Mouse (Mus musculus) small intestine, adult 2 months (tissue): ENCODE results near the gene Snap91. TPM values are rescaled to one million over a fixed set of nuclear protein-coding genes. Genes with fewer than 3 reads are reported as not detected.

Experiments used
- H3K27ac ChIP-seq: fragments of 200-500 bp; 2 replicates; pipeline ENCODE4 v1.5.1; 2012; ENCODE audit warnings: low read depth, low read length, control low read depth, inconsistent platforms; ENCODE audit not compliant: insufficient read depth
- H3K27me3 ChIP-seq: fragments of 200-500 bp; 2 replicates; pipeline ENCODE4 v1.6.1; 2012; ENCODE audit warnings: mild to moderate bottlenecking, moderate library complexity, low read length, inconsistent platforms; ENCODE audit not compliant: control insufficient read depth, insufficient read depth
- H3K36me3 ChIP-seq: fragments of 200-500 bp; 2 replicates; pipeline ENCODE4 v1.6.1; 2012; ENCODE audit warnings: mild to moderate bottlenecking, low read length, control low read depth, inconsistent platforms; ENCODE audit not compliant: control insufficient read depth, insufficient read depth
- H3K4me1 ChIP-seq: fragments of 200-500 bp; 2 replicates; pipeline ENCODE4 v1.6.1; 2012; ENCODE audit warnings: low read length, inconsistent platforms, mixed read lengths; ENCODE audit not compliant: control insufficient read depth, insufficient read depth, insufficient read length
- H3K4me3 ChIP-seq: fragments of 200-500 bp; 2 replicates; pipeline ENCODE4 v1.5.1; 2012; ENCODE audit warnings: low read depth, mild to moderate bottlenecking, control low read depth, inconsistent platforms, low read length, moderate library complexity
- CTCF ChIP-seq: fragments of 200-500 bp; IDR thresholded peaks from 2 replicates; pipeline ENCODE4 v1.5.1; 2012; ENCODE audit warnings: low read depth, mild to moderate bottlenecking, control low read depth, inconsistent platforms, low read length, moderate library complexity, mixed read lengths; ENCODE audit not compliant: insufficient replicate concordance, insufficient read length; ENCODE audit errors: extremely low read depth
- POLR2A ChIP-seq: fragments of 200-500 bp; IDR thresholded peaks from 2 replicates; pipeline ENCODE4 v1.6.1; 2012; ENCODE audit warnings: low read depth, mild to moderate bottlenecking, control low read depth, inconsistent platforms, low read length, moderate library complexity
- WGBS: fragments of 180-500 bp; shearing (Covaris S2); methylation state at CpG from one replicate; pipeline ENCODE4 v1.1.7; 2018; 5-methylcytosine and 5-hydroxymethylcytosine counted together
- polyA plus RNA-seq: library from polyadenylated mRNA; depleted of rRNA; stranded (reverse); fragments of >200 nt; gene quantifications from 2 replicates; pipeline ENCODE4 v1.2.3, GENCODE M21; 2012; rRNA removed

Gene Snap91
- polyA plus RNA-seq, 1 experiment = 0.55 TPM

DNA sequence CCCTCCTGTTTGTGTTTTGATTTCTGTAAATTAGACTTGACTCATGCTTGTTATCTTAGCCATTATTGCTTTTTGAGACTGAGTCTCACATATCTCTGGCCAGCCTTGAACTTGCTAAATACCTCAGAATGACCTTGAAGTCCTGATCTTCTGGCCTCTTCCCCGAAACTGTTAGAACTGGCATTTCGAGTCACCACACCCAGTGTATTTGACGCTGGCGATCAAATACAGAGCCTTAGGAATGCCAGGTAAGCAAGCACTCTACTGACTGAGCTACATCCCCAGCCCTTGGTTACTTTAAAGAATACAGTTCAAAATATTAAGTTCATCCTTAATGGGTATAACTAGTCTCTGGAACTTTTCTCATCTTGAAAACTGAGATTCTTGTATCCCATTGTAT is 155.4 kb downstream of the Snap91 start:
- Histone ChIP-seq H3K4me3 (no peak overlapping the region), H3K27me3 (no peaks in the 10 kb centered on the region), H3K4me1 (peaks cover 2% of the 10 kb centered on the region; the same call in 1 of the 2 replicates), H3K36me3 (no peaks in the 10 kb centered on the region), H3K27ac (no peak overlapping the region)
- WGBS = 47% methylated on average over 4 of the region's 4 CpGs
- no peak for TF ChIP-seq CTCF
- no peak for TF ChIP-seq POLR2A

DNA sequence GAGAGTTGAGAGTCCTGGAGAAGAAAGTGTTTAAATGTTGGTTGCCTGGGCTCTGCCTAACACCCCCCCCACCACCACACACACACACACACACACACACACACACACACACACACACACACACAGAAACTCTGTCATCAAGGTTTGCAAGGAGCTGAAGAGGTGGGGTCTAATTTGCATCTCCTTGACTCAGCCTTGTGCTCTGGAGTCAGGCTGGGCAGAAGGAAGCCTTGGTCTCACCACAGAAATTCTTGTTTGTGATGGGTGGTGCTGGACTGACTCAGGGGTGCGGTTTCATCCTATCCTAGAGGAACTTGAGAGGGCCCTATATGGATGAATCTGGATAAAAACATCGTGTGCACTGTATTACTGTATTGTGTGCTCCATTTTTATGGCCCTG is 159.7 kb downstream of the Snap91 start:
- TF ChIP-seq POLR2A (no peak), CTCF (no peak)
- H3K36me3 ChIP-seq = no peaks in the 10 kb centered on the region
- WGBS = 67% methylated on average over 2 of the region's 2 CpGs

DNA sequence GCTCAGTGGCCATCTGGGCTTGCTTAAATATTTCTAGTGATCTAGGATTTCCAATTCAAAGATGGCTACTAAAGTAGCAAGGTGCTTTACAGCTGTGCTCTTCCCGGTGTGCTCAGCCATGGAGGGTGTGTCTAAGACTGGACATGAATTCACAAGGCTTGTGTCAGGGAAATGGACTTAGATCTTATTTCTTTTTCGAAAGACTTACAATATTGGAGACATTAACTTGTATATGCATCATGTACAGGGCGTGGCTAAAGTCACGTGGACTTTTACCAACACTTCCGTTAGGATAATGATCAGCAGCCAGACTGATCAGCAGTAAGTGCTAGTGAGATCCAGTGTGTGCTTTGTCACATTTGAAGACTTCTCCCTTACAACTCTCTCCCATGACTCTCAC is 160.2 kb downstream of the Snap91 start:
- WGBS = 44% methylated on average over 5 of the region's 5 CpGs
- Histone ChIP-seq H3K27ac (no peak overlapping the region), H3K4me1 (no peaks in the 10 kb centered on the region), H3K36me3 (no peaks in the 10 kb centered on the region), H3K27me3 (no peaks in the 10 kb centered on the region), H3K4me3 (no peak overlapping the region)
- no peak for TF ChIP-seq CTCF
- TF ChIP-seq POLR2A = no peak

More for the DNA sequence above, 159.7 kb downstream of the Snap91 start:
- Histone ChIP-seq H3K4me1 (no peaks in the 10 kb centered on the region), H3K27ac (no peak overlapping the region), H3K4me3 (no peak overlapping the region), H3K27me3 (no peaks in the 10 kb centered on the region)

DNA sequence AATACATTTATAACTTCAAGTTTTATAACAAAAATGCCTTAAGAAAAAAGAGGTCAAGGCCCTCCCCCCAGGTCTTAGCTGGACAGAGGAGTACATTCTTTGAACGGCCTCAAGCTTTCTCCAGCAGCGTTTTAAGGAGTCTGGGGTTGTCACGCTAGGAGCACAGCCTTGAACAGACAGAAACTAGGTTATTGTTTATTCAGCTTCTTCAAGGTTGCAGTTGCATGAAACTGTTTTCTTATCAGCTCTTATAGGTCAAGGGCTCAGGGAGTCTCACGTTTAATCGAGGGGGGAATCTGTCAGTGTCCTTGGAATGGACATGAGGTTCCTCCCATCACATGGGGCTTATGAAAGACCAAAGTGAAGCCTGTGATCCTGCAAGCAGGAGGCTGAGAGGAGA is 163.3 kb downstream of the Snap91 start:
- H3K36me3 ChIP-seq = no peaks in the 10 kb centered on the region
- 51% methylated on average over 5 of the region's 5 CpGs for WGBS
- H3K27me3 ChIP-seq = no peaks in the 10 kb centered on the region; the same call in 1 of the 2 replicates

DNA sequence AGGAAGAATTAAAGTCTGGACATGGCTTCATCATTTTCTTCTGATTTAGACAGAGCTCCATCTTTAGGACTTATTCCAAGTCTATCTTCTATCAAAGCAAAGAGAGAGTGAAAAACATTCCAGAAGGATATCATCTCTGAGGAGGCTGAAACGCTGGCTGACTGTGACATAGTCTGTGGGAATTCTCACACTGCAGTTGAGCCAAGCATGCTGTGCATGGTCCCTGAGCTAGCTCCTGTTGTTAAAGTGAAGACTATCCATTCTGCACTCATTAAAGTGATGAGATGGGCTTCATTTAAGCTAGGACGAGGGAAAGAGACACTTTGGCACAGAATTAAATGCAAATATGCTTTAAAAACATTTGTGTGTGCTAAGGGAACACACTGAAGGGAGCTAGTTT is 163.9 kb downstream of the Snap91 start:
- Histone ChIP-seq H3K27ac (no peak overlapping the region), H3K27me3 (no peaks in the 10 kb centered on the region; the same call in 1 of the 2 replicates), H3K36me3 (no peaks in the 10 kb centered on the region), H3K4me1 (no peaks in the 10 kb centered on the region), H3K4me3 (no peak overlapping the region)
- TF ChIP-seq POLR2A (no peak), CTCF (no peak)
- 53% methylated on average over 2 of the region's 2 CpGs for WGBS

More for the DNA sequence above, 163.3 kb downstream of the Snap91 start:
- Histone ChIP-seq H3K4me3 (no peak overlapping the region), H3K4me1 (no peaks in the 10 kb centered on the region), H3K27ac (no peak overlapping the region)
- TF ChIP-seq POLR2A = no peak
- TF ChIP-seq CTCF = no peak

Other genes with a start within 250 kb of the Snap91 start
- 5.0 and 16.0 TPM in 2 replicates for gene Me1, start 184.7 kb downstream of the Snap91 start, polyA plus RNA-seq
- gene Prss35, start 137.0 kb downstream of the Snap91 start, polyA plus RNA-seq = not detected in 2 replicates
- gene Ripply2, start 134.9 kb upstream of the Snap91 start, polyA plus RNA-seq = not detected in 2 replicates
- 3.7 and 9.5 TPM in 2 replicates for gene Cyb5r4, start 141.4 kb upstream of the Snap91 start, polyA plus RNA-seq